Mouse (Mus musculus) spleen, postnatal 36 days (tissue): ENCODE measurements around the gene Cep112.

Source experiments
- DNase-seq, 2 experiments: peaks; one replicate each; pipeline ENCODE4 v3.0.0; 2022; ENCODE audit warnings: low spot score in 2 of 2, mixed read lengths in 1 of 2

Cep112 gene

GRCm38 (mm10) chr11:108447148-108447547, 22.2 kb downstream of the Cep112 start:
- DNase-seq: no peak

DNA sequence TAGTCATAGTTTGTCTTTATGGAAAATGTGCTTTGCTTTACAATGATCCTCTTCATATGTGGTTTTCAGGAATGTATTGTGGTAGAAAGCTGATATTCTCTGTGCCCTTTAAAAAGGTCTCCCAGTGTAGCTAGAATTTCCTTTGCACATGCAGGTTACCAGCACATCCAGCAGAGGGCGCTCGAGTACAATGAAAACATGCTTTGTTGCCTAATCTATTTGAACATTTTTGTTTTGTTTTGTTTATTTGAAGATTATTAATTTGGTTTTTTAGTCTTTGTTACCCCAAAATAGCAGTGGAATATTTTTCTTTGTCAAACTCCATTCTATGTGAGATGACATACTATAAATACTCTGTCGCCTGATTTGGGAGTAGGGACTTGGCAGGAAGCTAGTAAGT, 24.8 kb downstream of the Cep112 start:
- DNase-seq: peak in 1 of 2 experiments; percentile 12

DNA sequence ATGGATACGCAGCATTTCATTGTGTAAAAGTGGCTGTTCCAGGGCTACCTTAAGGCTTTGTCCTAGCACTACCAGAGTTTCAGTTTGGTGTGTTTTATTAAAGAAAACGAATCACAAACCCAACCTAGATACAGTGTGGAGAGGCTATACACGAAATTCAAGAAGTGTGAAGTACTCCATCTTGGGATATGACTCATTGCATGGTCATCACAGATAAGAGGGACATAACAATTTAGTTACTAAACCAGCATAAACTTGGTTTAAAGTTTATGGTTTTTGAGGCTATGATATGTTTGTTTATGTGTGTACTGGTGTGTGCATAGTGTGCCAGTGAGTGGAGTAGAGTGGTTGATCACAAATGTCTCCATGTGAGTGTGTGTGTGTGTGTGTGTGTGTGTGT, 34.6 kb downstream of the Cep112 start:
- no peak for DNase-seq

GRCm38 (mm10) chr11:108464138-108464537, 39.1 kb downstream of the Cep112 start:
- no peak for DNase-seq

- DNase-seq: no peak
Observed at GRCm38 (mm10) chr11:108464715-108465301, 39.8 kb downstream of the Cep112 start.

- no peak for DNase-seq
Observed at GRCm38 (mm10) chr11:108475738-108476137, 50.7 kb downstream of the Cep112 start.

DNA sequence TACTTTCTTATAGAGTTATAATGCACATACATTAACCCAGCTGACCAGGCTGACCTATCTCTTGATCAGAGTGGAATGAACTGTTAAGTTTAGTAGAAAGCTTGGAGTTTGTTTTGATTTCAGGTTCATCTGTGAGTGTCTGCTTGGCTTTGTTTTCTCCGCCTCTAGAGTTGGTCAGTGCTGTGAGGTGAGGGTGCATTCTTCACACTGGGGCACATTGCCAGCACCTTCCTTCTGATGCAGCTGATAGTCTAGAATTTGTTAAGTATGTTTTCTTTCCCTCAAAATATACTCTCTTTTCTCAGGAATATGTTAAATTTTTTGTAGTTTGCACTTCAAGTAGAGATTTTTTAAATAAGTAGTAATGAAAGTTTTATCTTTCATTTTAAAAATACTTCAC, 51.2 kb downstream of the Cep112 start:
- no peak for DNase-seq

GRCm38 (mm10) chr11:108483976-108484375, 59.0 kb downstream of the Cep112 start:
- no peak for DNase-seq

DNA sequence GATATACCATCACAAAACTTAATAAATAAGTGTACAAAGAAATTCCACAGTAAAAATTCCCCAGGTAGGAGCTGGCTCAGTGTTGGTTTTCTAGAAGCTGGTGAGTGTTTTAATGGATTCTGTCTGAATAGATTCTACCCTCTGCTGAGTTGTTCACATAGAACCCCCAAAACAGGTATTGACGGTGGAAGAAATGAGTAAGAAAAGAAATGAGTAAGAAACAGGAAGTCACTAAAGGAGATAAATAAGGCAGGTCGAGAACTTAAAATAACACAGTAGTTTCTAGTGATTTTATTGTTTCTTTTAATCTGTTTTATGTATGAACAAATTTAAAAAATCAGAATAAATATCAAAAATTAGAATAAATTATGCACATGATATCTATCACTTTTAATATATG, 63.3 kb downstream of the Cep112 start:
- no peak for DNase-seq

- DNase-seq: no peak
Observed at GRCm38 (mm10) chr11:108489863-108490262, 64.9 kb downstream of the Cep112 start.

DNA sequence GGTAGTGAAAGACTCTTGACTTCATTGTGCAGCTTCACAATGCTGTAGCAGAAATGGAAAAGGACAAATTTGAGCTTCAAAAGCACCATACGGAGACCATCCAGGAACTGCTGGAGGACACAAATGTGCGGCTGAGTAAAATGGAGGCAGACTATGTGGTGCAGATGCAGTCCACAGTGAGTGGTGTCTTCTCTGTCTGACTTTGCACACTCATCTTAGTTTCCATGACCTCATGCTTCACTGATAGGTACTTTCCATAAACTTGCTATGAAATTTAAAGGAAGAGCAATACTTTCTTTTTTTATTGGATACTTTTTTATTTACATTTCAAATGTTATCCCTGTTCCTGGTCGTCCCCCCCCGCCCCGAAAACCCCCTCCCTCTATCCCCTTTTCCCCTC, 83.2 kb downstream of the Cep112 start:
- DNase-seq: no peak

DNA sequence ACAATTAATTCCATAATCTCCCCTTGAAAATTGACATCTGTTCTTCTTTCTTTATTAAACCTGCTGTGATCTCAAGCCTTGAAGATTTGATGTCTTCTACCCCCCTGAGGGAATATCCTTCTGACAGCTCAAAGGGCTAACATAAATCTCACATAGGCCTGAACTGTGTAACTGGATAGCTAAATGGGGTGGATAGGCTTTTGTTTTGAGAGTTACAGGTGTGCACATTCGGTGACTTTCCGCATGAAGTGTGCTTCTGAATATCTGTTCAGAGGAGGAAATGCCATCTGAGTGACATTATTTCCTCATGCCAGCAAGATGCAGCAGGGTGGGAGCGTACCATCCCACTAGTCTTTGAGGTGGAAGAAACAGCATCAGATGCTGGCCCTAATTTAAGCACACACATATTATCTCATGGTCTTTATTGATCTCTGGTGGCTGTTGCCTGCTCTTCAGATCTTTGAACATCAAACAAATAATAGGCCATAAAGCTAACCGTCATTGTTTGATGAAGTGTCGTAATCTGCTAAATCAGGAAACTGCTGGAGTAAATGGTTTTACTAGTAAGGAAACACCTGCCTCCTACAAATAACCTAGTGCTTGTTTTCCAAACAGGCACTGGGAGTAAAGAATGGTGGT, 102.9 kb downstream of the Cep112 start:
- no peak for DNase-seq

GRCm38 (mm10) chr11:108532901-108533300, 107.9 kb downstream of the Cep112 start:
- DNase-seq: no peak

GRCm38 (mm10) chr11:108534014-108534413, 109.0 kb downstream of the Cep112 start:
- DNase-seq: no peak

DNA sequence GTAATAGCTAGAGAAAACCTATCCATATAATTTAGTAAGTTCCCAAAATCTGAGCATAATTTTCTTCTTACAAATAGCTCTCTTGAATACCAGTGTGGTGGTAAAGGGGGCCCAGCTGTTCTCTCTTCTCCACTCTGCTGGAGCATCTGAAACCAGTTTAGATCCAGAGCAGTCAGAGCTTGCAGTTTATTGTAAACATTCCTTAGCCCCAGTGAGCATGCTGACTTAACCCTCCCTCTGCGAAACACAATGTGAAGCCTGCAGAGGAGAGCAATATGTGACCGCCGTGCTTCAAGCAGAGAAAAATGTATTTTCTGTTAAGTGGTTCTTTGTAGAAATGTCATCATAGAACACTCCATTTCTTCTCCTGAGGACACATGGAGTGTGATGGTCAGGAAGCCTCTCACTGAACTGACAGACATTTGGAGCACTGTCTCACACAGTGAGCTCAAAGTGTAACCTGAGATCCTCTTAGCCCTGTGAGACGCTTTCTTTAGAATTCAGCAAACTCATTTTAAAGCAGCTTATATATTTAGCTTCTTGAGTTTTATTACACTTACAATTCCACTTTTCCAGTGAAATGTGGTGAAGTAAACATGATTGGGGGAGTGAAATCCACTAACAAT, 128.1 kb downstream of the Cep112 start:
- no peak for DNase-seq

DNA sequence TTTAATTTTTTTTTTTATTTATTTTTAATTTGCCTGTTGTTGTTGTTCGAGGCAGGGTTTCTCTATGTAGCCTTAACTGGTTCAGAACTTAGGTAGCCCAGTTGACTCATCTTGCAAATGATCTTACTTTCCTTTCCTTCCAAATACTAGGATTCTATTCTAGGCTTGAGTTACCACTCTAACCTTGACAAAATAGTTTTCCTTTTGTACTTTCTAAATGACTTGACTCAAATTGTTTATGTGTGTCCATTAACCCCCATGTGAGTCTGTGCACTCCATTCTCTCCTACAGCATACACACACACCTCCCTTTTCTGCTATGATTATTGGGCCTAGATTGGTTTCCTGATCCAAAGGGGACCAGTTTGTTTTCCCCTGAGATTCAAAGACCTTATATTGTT, 128.9 kb downstream of the Cep112 start:
- DNase-seq: no peak

GRCm38 (mm10) chr11:108558544-108558943, 133.6 kb downstream of the Cep112 start:
- DNase-seq: no peak

GRCm38 (mm10) chr11:108559506-108559905, 134.5 kb downstream of the Cep112 start:
- no peak for DNase-seq

GRCm38 (mm10) chr11:108562076-108562475, 137.1 kb downstream of the Cep112 start:
- DNase-seq: no peak

GRCm38 (mm10) chr11:108586551-108587184, 161.7 kb downstream of the Cep112 start:
- DNase-seq: no peak

- DNase-seq: no peak
Observed at GRCm38 (mm10) chr11:108593207-108593958, 168.4 kb downstream of the Cep112 start.

- no peak for DNase-seq
Observed at GRCm38 (mm10) chr11:108593959-108594579, 169.1 kb downstream of the Cep112 start.
